Mouse (Mus musculus) CH12.LX (cell line): ENCODE measurements around the gene Usp37. TPM values are rescaled to one million over a fixed set of nuclear protein-coding genes. Genes with fewer than 3 reads are reported as not detected.
A peak's percentile ranks its signal among the peaks of the same experiment; 100 is the strongest.

Experiments used
- DNase-seq: peaks from one replicate; pipeline ENCODE4 v3.0.0-alpha.2; 2013; ENCODE audit errors: extremely low read depth
- H3K27ac ChIP-seq: 2 replicates; pipeline ENCODE4 v1.5.1; 2012; ENCODE audit warnings: low read depth, mild to moderate bottlenecking, control low read depth, moderate library complexity; ENCODE audit not compliant: insufficient read depth
- H3K27me3 ChIP-seq: replicated peaks from 2 replicates; pipeline ENCODE3; 2012; ENCODE audit warnings: inconsistent platforms
- H3K36me3 ChIP-seq, 2 experiments: replicated peaks in 1 of 2; 2 replicates each; pipeline versions ENCODE3 to v1.6.1; 2012; ENCODE audit warnings: inconsistent platforms in 1 of 2, low read length in 1 of 2, mild to moderate bottlenecking in 1 of 2, mixed read lengths in 1 of 2, moderate library complexity in 1 of 2; ENCODE audit not compliant: control insufficient read depth in 1 of 2, insufficient read depth in 1 of 2
- H3K4me1 ChIP-seq, 2 experiments: 2 replicates each; pipeline ENCODE4 v1.6.1; 2012; ENCODE audit warnings: inconsistent platforms in 1 of 2, moderate library complexity in 1 of 2; ENCODE audit not compliant: insufficient read depth in 2 of 2, control insufficient read depth in 1 of 2
- H3K4me2 ChIP-seq: 2 replicates; pipeline ENCODE4 v1.6.1; 2012; ENCODE audit warnings: low read depth, mild to moderate bottlenecking, control low read depth; ENCODE audit not compliant: poor library complexity, insufficient read depth, severe bottlenecking
- H3K4me3 ChIP-seq, 3 experiments: fragments of 150-350 bp in 1 of 3; sonication (generic) in 1 of 3; replicated peaks in 1 of 3; 2 replicates each; pipeline versions ENCODE3 to v1.5.1; 2011 to 2012; ENCODE audit warnings: low read depth in 2 of 3, low read length in 2 of 3, mild to moderate bottlenecking in 2 of 3, moderate library complexity in 2 of 3, control low read depth in 1 of 3, improper control_type of control experiment in 1 of 3, inconsistent platforms in 1 of 3, mixed read lengths in 1 of 3; ENCODE audit not compliant: poor library complexity in 1 of 3
- H3K79me2 ChIP-seq: replicated peaks from 2 replicates; pipeline ENCODE4 v1.6.1; 2012; ENCODE audit warnings: mild to moderate bottlenecking, moderate library complexity; ENCODE audit not compliant: control insufficient read depth, poor library complexity, insufficient read depth, severe bottlenecking; ENCODE audit errors: extremely low read depth
- H3K9ac ChIP-seq: 2 replicates; pipeline ENCODE4 v1.6.1; 2012; ENCODE audit warnings: low read depth, mild to moderate bottlenecking, control low read depth, moderate library complexity; ENCODE audit not compliant: insufficient read depth
- H3K9me3 ChIP-seq: replicated peaks from 2 replicates; pipeline ENCODE3; 2012; ENCODE audit warnings: low read length, inconsistent platforms, mixed read lengths
- BHLHE40 ChIP-seq: IDR thresholded peaks from 2 replicates; pipeline ENCODE4 v1.6.1; 2011; ENCODE audit warnings: mild to moderate bottlenecking, low read depth, low read length, improper control_type of control experiment
- CHD1 ChIP-seq: IDR thresholded peaks from 2 replicates; pipeline ENCODE4 v1.6.1; 2012; ENCODE audit warnings: low read depth, low read length, improper control_type of control experiment, inconsistent platforms
- CHD2 ChIP-seq: IDR thresholded peaks from 2 replicates; pipeline ENCODE4 v1.6.1; 2011; ENCODE audit warnings: low read length, improper control_type of control experiment
- CTCF ChIP-seq, 2 experiments: IDR thresholded peaks in 1 of 2; conservative IDR thresholded peaks in 1 of 2; 2 replicates each; pipeline ENCODE4 v1.5.1; 2011 to 2012; ENCODE audit warnings: low read depth in 2 of 2, low read length in 2 of 2, improper control_type of control experiment in 1 of 2, inconsistent platforms in 1 of 2, mild to moderate bottlenecking in 1 of 2, moderate library complexity in 1 of 2
- E2F4 ChIP-seq: IDR thresholded peaks from 2 replicates; pipeline ENCODE4 v1.6.1; 2011; ENCODE audit warnings: low read depth, low read length, improper control_type of control experiment; ENCODE audit not compliant: insufficient replicate concordance
- EP300 ChIP-seq: IDR thresholded peaks from 2 replicates; pipeline ENCODE4 v1.6.1; 2011; ENCODE audit warnings: low read length, improper control_type of control experiment
- ETS1 ChIP-seq: conservative IDR thresholded peaks from 2 replicates; pipeline ENCODE4 v1.6.1; 2012; ENCODE audit warnings: low read depth, mild to moderate bottlenecking, inconsistent platforms, low read length, improper control_type of control experiment, moderate library complexity
- GABPA ChIP-seq: IDR thresholded peaks from 2 replicates; pipeline ENCODE4 v1.6.1; 2012; ENCODE audit warnings: low read depth, low read length, improper control_type of control experiment, inconsistent platforms; ENCODE audit not compliant: insufficient replicate concordance
- HCFC1 ChIP-seq: IDR thresholded peaks from 2 replicates; pipeline ENCODE4 v1.6.1; 2012; ENCODE audit warnings: low read depth, mild to moderate bottlenecking, inconsistent platforms, low read length, improper control_type of control experiment
- JUN ChIP-seq: IDR thresholded peaks from 2 replicates; pipeline ENCODE4 v1.6.1; 2011; ENCODE audit warnings: low read depth, mild to moderate bottlenecking, low read length, improper control_type of control experiment, moderate library complexity; ENCODE audit not compliant: insufficient read depth
- JUND ChIP-seq: conservative IDR thresholded peaks from 2 replicates; pipeline ENCODE4 v1.6.1; 2011; ENCODE audit warnings: low read depth, low read length, improper control_type of control experiment
- KAT2A ChIP-seq: IDR thresholded peaks from 2 replicates; pipeline ENCODE4 v1.6.1; 2012; ENCODE audit warnings: low read length, improper control_type of control experiment, inconsistent platforms; ENCODE audit not compliant: insufficient replicate concordance
- MAFK ChIP-seq: IDR thresholded peaks from 2 replicates; pipeline ENCODE4 v1.6.1; 2011; ENCODE audit warnings: low read length, improper control_type of control experiment; ENCODE audit not compliant: insufficient replicate concordance
- MAX ChIP-seq: IDR thresholded peaks from 2 replicates; pipeline ENCODE4 v1.6.1; 2011; ENCODE audit warnings: low read length, improper control_type of control experiment
- MAZ ChIP-seq: IDR thresholded peaks from 2 replicates; pipeline ENCODE4 v1.6.1; 2012; ENCODE audit warnings: low read depth, mild to moderate bottlenecking, inconsistent platforms, low read length, improper control_type of control experiment, moderate library complexity
- MEF2A ChIP-seq: IDR thresholded peaks from 2 replicates; pipeline ENCODE4 v1.6.1; 2014; ENCODE audit warnings: low read depth, mild to moderate bottlenecking, inconsistent platforms, low read length, improper control_type of control experiment, borderline replicate concordance
- MYC ChIP-seq: IDR thresholded peaks from 2 replicates; pipeline ENCODE4 v1.6.1; 2011; ENCODE audit warnings: low read depth, mild to moderate bottlenecking, improper control_type of control experiment, low read length
- NELFE ChIP-seq: IDR thresholded peaks from 2 replicates; pipeline ENCODE4 v1.6.1; 2011; ENCODE audit warnings: low read depth, low read length, improper control_type of control experiment
- NRF1 ChIP-seq: IDR thresholded peaks from 2 replicates; pipeline ENCODE4 v1.6.1; 2014; ENCODE audit warnings: low read depth, mild to moderate bottlenecking, inconsistent platforms, low read length, improper control_type of control experiment, moderate library complexity
- RAD21 ChIP-seq: IDR thresholded peaks from 2 replicates; pipeline ENCODE4 v1.6.1; 2011; ENCODE audit warnings: low read depth, mild to moderate bottlenecking, low read length, improper control_type of control experiment, moderate library complexity
- RCOR1 ChIP-seq: conservative IDR thresholded peaks from 2 replicates; pipeline ENCODE4 v1.6.1; 2012; ENCODE audit warnings: low read depth, mild to moderate bottlenecking, inconsistent platforms, low read length, improper control_type of control experiment
- SIN3A ChIP-seq: IDR thresholded peaks from 2 replicates; pipeline ENCODE4 v1.6.1; 2012; ENCODE audit warnings: low read length, improper control_type of control experiment, inconsistent platforms
- TCF12 ChIP-seq: IDR thresholded peaks from 2 replicates; pipeline ENCODE4 v1.6.1; 2014; ENCODE audit warnings: low read depth, mild to moderate bottlenecking, inconsistent platforms, low read length, improper control_type of control experiment
- UBTF ChIP-seq: IDR thresholded peaks from 2 replicates; pipeline ENCODE4 v1.6.1; 2012; ENCODE audit warnings: low read depth, mild to moderate bottlenecking, inconsistent platforms, low read length, improper control_type of control experiment, moderate library complexity
- ZC3H11A ChIP-seq: IDR thresholded peaks from 2 replicates; pipeline ENCODE4 v1.6.1; 2012; ENCODE audit warnings: low read depth, mild to moderate bottlenecking, inconsistent platforms, low read length, improper control_type of control experiment
- ZKSCAN1 ChIP-seq: IDR thresholded peaks from 2 replicates; pipeline ENCODE4 v1.6.1; 2012; ENCODE audit warnings: low read depth, inconsistent platforms, low read length, improper control_type of control experiment, borderline replicate concordance
- ZNF384 ChIP-seq: IDR thresholded peaks from 2 replicates; pipeline ENCODE4 v1.6.1; 2012; ENCODE audit warnings: low read depth, low read length, improper control_type of control experiment, inconsistent platforms
- dilution Hi-C: fragments of 300-500 bp; cut with MboI; formaldehyde crosslinking; loops from 2 replicates; pipeline ENCODE4 v1.14.3; 2020; ENCODE audit warnings: low sequenced_read_pairs; ENCODE audit not compliant: extremely low pct_unique_long_range_greater_than_20kb, extremely low pct_ligation_motif_present
- in situ Hi-C: fragments of 300-500 bp; cut with MboI; formaldehyde crosslinking; loops from 3 replicates; pipeline ENCODE4 v1.14.3; 2019; ENCODE audit warnings: low sequenced_read_pairs, low pct_ligation_motif_present, low pct_unique_long_range_greater_than_20kb, mixed read lengths
- polyA plus RNA-seq: library from polyadenylated mRNA; unstranded; fragments of >175 nt; gene quantifications from 2 replicates; pipeline ENCODE4 v1.2.1, GENCODE M21; 2012; ENCODE audit warnings: low read depth; ENCODE audit not compliant: insufficient read length
- total RNA-seq, 2 experiments: library from RNA; depleted of rRNA; stranded (reverse); fragments of 300-350 nt in 1 of 2; fragments of >200 nt in 1 of 2; gene quantifications; 2 replicates each; pipeline ENCODE4 v1.2.3; 2012 to 2014

The Usp37 gene
- total and polyA plus RNA-seq, 3 experiments, result 13.8 to 24.5 (median 24.1) TPM

GRCm38 (mm10) chr1:74386714-74387385 lies 157.2 kb downstream of the Usp37 start (continued):
- TF ChIP-seq MAFK (peak; percentile 22; the same call in 1 of the 2 replicates), E2F4 (no peak), ZC3H11A (no peak), UBTF (peak; percentile 92), JUN (no peak), CTCF (conservative IDR thresholded peaks at IDR 0.05 in 1 of 2, IDR thresholded peaks at IDR 0.05 in 1 of 2; ENCODE audit: low read depth in 2 of 2, low read length in 2 of 2) (peak in 1 of 2 experiments; percentile 82; a peak in 2 of 4 replicates), MYC (0 out of 2 replicates have a peak, but pooled peaks have one; percentile 41), MEF2A (peak; percentile 75)

GRCm38 (mm10) chr1:74386363-74386713 lies 157.7 kb downstream of the Usp37 start:
- TF ChIP-seq CHD2 (no peak; the same call in 1 of the 2 replicates), HCFC1 (no peak), ETS1 (no peak), RAD21 (no peak), MAX (0 out of 2 replicates have a peak, but pooled peaks have one; percentile 5), TCF12 (no peak), MYC (no peak), JUND (peak; percentile 62), GABPA (no peak), RCOR1 (no peak), SIN3A (no peak), ZKSCAN1 (no peak), CHD1 (no peak), ZC3H11A (no peak), MEF2A (no peak), BHLHE40 (no peak), JUN (peak; percentile 59), MAFK (peak; percentile 39; the same call in 1 of the 2 replicates), NRF1 (no peak), EP300 (peak; percentile 95), NELFE (no peak), ZNF384 (peak; percentile 71), E2F4 (no peak), MAZ (no peak), KAT2A (no peak)
- H3K4me2 ChIP-seq, result peak overlapping the region; percentile 6; the same call in 1 of the 2 replicates
- H3K79me2 ChIP-seq, result no peaks in the 10 kb centered on the region
- peaks cover 0 to 23% of the 10 kb centered on the region in 2 experiments for H3K36me3 ChIP-seq
- H3K9ac ChIP-seq, result peak overlapping the region; percentile 26; the same call in 1 of the 2 replicates
- peak overlapping the region in 2 of 3 experiments; percentile 55 to 57 for H3K4me3 ChIP-seq
- peak overlapping the region; percentile 87 for H3K27ac ChIP-seq
- no peaks in the 10 kb centered on the region for H3K27me3 ChIP-seq
- no peak for DNase-seq
- no peaks in the 10 kb centered on the region for H3K9me3 ChIP-seq
- dilution Hi-C loops, result no loop called here
- in situ Hi-C loops, result no loop called here
- peaks cover 31 to 79% of the 10 kb centered on the region in 2 experiments for H3K4me1 ChIP-seq
